Mouse (Mus musculus) stomach, postnatal 0 days (tissue): ENCODE data around the gene Tfap4. TPM values are rescaled to one million over a fixed set of nuclear protein-coding genes. Genes with fewer than 3 reads are reported as not detected.

ENCODE experiments used
- ATAC-seq: fragments of 200-750 bp; cut with Nextera tagmentation; 2 replicates; pipeline ENCODE4 v1.8.0; 2017; ENCODE audit not compliant: low FRiP score, low TSS enrichment
- DNase-seq: peaks from one replicate; pipeline ENCODE4 v3.0.0-alpha.2; 2016; ENCODE audit warnings: low spot score
- H3K27ac ChIP-seq: fragments of 300-500 bp; sonication (generic); replicated peaks from 2 replicates; pipeline ENCODE4 v1.5.1; 2014; ENCODE audit warnings: mild to moderate bottlenecking, control low read depth
- H3K27me3 ChIP-seq: fragments of 300-500 bp; sonication (generic); 2 replicates; pipeline ENCODE4 v1.6.1; 2014; ENCODE audit warnings: low read length; ENCODE audit not compliant: control insufficient read depth, insufficient read depth
- H3K36me3 ChIP-seq: fragments of 300-500 bp; sonication (generic); 2 replicates; pipeline ENCODE4 v1.6.1; 2014; ENCODE audit warnings: low read length, mixed read lengths; ENCODE audit not compliant: control insufficient read depth, insufficient read depth
- H3K4me1 ChIP-seq: fragments of 300-500 bp; sonication (generic); replicated peaks from 2 replicates; pipeline ENCODE4 v1.6.1; 2014; ENCODE audit warnings: antibody characterized with exemption; ENCODE audit not compliant: control insufficient read depth, insufficient read depth
- H3K4me2 ChIP-seq: fragments of 300-500 bp; sonication (generic); replicated peaks from 2 replicates; pipeline ENCODE4 v1.6.1; 2014; ENCODE audit warnings: low read depth, mild to moderate bottlenecking, control low read depth, moderate library complexity
- H3K4me3 ChIP-seq: fragments of 300-500 bp; sonication (generic); 2 replicates; pipeline ENCODE4 v1.5.1; 2014; ENCODE audit warnings: low read depth, low read length, control low read depth
- H3K9ac ChIP-seq: fragments of 300-500 bp; sonication (generic); 2 replicates; pipeline ENCODE4 v1.6.1; 2014; ENCODE audit warnings: mild to moderate bottlenecking, low read length, control low read depth, mixed read lengths
- H3K9me3 ChIP-seq: fragments of 300-500 bp; sonication (generic); 2 replicates; pipeline ENCODE4 v1.6.1; 2016; ENCODE audit warnings: low read length; ENCODE audit not compliant: control insufficient read depth
- CTCF ChIP-seq: IDR thresholded peaks from 2 replicates; pipeline ENCODE4 v1.5.1; 2016; ENCODE audit warnings: antibody characterized with exemption, low read depth, mild to moderate bottlenecking, moderate library complexity
- EP300 ChIP-seq: optimal IDR thresholded peaks from 2 replicates; pipeline ENCODE3; 2016; ENCODE audit warnings: antibody characterized with exemption
- WGBS: fragments of 180-500 bp; shearing (Covaris S2); extraction: QIAGEN DNeasy Blood & Tissue Kit; methylation state at CpG from one replicate; pipeline ENCODE4 v1.1.7; 2014; 5-methylcytosine and 5-hydroxymethylcytosine counted together
- polyA plus RNA-seq: library from polyadenylated mRNA; unstranded; fragments of >200 nt; fragmentation: Nextera tagmentation; extraction: Ambion mirVana; gene quantifications from 2 replicates; pipeline ENCODE4 v1.2.1, GENCODE M21; 2015

Tfap4 gene
- polyA plus RNA-seq, 1 experiment from 2014 or later, result 8.9 TPM

- 43% methylated on average over 11 of the region's 11 CpGs for WGBS
- DNase-seq, result no peak
- H3K27me3 ChIP-seq, result no peaks in the 10 kb centered on the region
- TF ChIP-seq CTCF (no peak), EP300 (no peak)
- ATAC-seq, result no peak
- H3K36me3 ChIP-seq, result no peaks in the 10 kb centered on the region; the same call in 1 of the 2 replicates
- no peaks in the 10 kb centered on the region for H3K9me3 ChIP-seq
- H3K4me1 ChIP-seq, result peaks cover 19% of the 10 kb centered on the region
- 0 out of 2 replicates have a peak overlapping the region, but pooled peaks have one; percentile 13 for H3K9ac ChIP-seq
- H3K27ac ChIP-seq, result no peak overlapping the region
- no peak overlapping the region for H3K4me2 ChIP-seq
- no peak overlapping the region for H3K4me3 ChIP-seq
Measured at GRCm38 (mm10) chr16:4604293-4604837, 44.7 kb upstream of the Tfap4 start.

GRCm38 (mm10) chr16:4603453-4603837 is 43.8 kb upstream of the Tfap4 start:
- Histone ChIP-seq H3K9me3 (no peaks in the 10 kb centered on the region), H3K36me3 (no peaks in the 10 kb centered on the region), H3K27me3 (no peaks in the 10 kb centered on the region), H3K27ac (peak overlapping the region; percentile 5; the same call in 1 of the 2 replicates), H3K4me1 (peaks cover 19% of the 10 kb centered on the region), H3K4me3 (no peak overlapping the region), H3K9ac (no peak overlapping the region), H3K4me2 (no peak overlapping the region)
- DNase-seq (no peak), ATAC-seq (no peak)
- TF ChIP-seq CTCF, result no peak
- no peak for TF ChIP-seq EP300
- WGBS, result 43% methylated on average over 1 of the region's 1 CpGs

DNA sequence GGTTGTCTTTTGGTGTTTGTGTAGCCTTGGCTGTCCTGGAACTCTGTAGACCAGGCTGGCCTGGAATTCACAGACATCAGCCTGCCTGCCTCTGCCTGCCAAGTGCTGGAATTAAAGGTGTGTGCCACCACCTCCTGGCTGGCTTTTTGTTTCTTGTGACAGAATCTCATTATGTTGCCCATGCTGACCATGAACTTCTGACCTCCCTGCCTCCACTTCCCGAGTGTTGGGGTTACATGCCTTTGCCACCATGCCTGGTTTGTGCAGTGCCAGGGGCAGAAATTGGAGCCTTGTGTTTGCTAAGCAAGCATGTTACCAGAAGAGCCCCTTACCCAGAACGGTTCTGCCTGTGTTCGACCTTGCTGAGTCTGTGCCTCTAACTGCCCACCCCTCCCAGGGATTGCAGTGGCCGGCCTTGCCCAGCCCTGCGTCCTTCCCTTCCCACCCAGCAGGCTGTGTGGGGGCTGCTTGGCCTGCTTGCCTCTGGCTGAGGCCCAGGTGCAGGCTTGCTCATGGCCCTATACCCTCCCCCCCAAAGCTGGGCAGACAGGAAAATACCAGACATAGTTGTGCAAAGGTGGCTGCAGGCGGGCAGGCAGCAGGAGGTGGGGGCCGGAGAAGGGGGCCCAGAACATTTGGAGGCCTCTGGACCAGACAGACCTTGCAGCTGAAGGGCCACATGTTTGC is 43.3 kb upstream of the Tfap4 start:
- no peaks in the 10 kb centered on the region for H3K27me3 ChIP-seq
- no peak overlapping the region for H3K9ac ChIP-seq
- H3K27ac ChIP-seq, result no peak overlapping the region; the same call in 1 of the 2 replicates
- no peak overlapping the region for H3K4me3 ChIP-seq
- peaks cover 19% of the 10 kb centered on the region for H3K4me1 ChIP-seq
- DNase-seq, result peak; percentile 43
- WGBS, result 13% methylated on average over 7 of the region's 7 CpGs
- no peak overlapping the region for H3K4me2 ChIP-seq
- no peaks in the 10 kb centered on the region for H3K9me3 ChIP-seq
- TF ChIP-seq EP300 (no peak), CTCF (no peak)
- ATAC-seq, result no peak
- no peaks in the 10 kb centered on the region for H3K36me3 ChIP-seq

GRCm38 (mm10) chr16:4602189-4602588 is 42.5 kb upstream of the Tfap4 start:
- ATAC-seq, result peak; percentile 27
- no peak for TF ChIP-seq EP300
- TF ChIP-seq CTCF, result no peak; the same call in 1 of the 2 replicates
- H3K4me3 ChIP-seq, result no peak overlapping the region
- H3K36me3 ChIP-seq, result no peaks in the 10 kb centered on the region
- H3K9me3 ChIP-seq, result no peaks in the 10 kb centered on the region
- no peaks in the 10 kb centered on the region for H3K27me3 ChIP-seq
- peak; percentile 52 for DNase-seq
- 23% methylated on average over 3 of the region's 3 CpGs for WGBS
- H3K4me2 ChIP-seq, result no peak overlapping the region
- H3K4me1 ChIP-seq, result peaks cover 22% of the 10 kb centered on the region
- H3K27ac ChIP-seq, result 0 out of 2 replicates have a peak overlapping the region, but pooled peaks have one; percentile 30
- H3K9ac ChIP-seq, result no peak overlapping the region

GRCm38 (mm10) chr16:4600701-4601310 is 41.2 kb upstream of the Tfap4 start:
- no peaks in the 10 kb centered on the region for H3K36me3 ChIP-seq
- 67% methylated on average over 9 of the region's 9 CpGs for whole genome bisulfite sequencing
- DNase-seq (no peak), ATAC-seq (no peak)
- no peak overlapping the region for H3K4me2 ChIP-seq
- H3K9ac ChIP-seq, result no peak overlapping the region
- no peak overlapping the region for H3K27ac ChIP-seq
- no peak overlapping the region for H3K4me3 ChIP-seq
- no peaks in the 10 kb centered on the region for H3K27me3 ChIP-seq
- H3K4me1 ChIP-seq, result peaks cover 22% of the 10 kb centered on the region; the same call in 1 of the 2 replicates
- TF ChIP-seq EP300 (no peak), CTCF (no peak)
- no peaks in the 10 kb centered on the region for H3K9me3 ChIP-seq

DNA sequence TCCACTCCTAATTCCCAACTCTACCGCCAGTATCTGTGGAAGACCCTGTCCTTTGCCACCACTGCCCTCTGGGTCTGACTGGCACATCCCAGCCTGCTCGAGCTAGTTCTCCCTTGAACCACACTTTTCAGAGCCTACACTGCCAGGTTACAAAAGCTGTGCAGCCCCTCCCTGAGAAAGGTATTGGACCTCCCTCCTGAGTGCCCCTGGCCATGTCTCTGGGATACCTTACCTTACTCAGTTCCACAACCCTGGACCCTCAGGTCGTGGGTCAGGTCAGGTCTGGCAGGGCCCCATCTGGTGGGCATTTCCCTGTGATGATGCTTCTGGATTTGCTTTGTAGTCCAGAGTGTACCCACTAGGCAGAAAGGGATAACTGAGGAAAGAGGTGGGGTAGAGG is 40.0 kb upstream of the Tfap4 start:
- H3K27ac ChIP-seq, result no peak overlapping the region
- no peak overlapping the region for H3K4me2 ChIP-seq
- ATAC-seq (no peak), DNase-seq (no peak)
- H3K36me3 ChIP-seq, result no peaks in the 10 kb centered on the region
- TF ChIP-seq CTCF (no peak), EP300 (no peak)
- no peaks in the 10 kb centered on the region for H3K9me3 ChIP-seq
- WGBS, result 82% methylated on average over 3 of the region's 3 CpGs
- H3K9ac ChIP-seq, result no peak overlapping the region
- no peaks in the 10 kb centered on the region for H3K27me3 ChIP-seq
- H3K4me1 ChIP-seq, result peaks cover 18% of the 10 kb centered on the region; the same call in 1 of the 2 replicates
- no peak overlapping the region for H3K4me3 ChIP-seq
